Mouse (Mus musculus): ENCODE results near the gene Abca13. TPM values are rescaled to one million over a fixed set of nuclear protein-coding genes. Genes with fewer than 3 reads are reported as not detected.
A peak's percentile ranks its signal among the peaks of the same experiment; 100 is the strongest.
"Not testable (repeated sequence)": the region's sequence is repeated elsewhere in the genome, so short reads cannot be mapped to it uniquely, and the experiment has no call there.

The Abca13 gene
- total RNA-seq, 1 experiment from 2014 or later = 5.6 TPM

DNA sequence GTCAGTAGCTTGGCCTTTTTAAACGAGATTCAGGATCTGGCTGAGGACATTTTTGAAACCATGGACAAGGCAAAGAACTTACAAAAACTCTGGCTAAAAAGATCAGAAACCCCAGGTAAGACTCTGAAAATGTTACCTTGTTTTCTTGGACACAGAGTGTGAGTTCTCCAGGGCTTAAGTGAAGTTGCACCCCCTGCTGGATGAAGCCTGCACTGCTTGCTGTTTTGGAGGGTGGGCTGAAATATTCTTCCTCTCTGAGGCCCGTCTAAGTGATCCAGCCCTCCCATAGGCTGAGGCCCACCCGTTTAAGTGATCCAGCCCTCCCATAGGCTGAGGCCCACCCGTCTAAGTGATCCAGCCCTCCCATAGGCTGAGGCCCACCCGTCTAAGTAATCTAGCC lies 57.9 kb downstream of the Abca13 start:
- ATAC-seq (replicated peaks in 1 of 2; ENCODE audit: insufficient read depth in 1 of 2, low FRiP score in 2 of 2, low TSS enrichment in 1 of 2, low read depth in 1 of 2, poor library complexity in 2 of 2, severe bottlenecking in 2 of 2) = not testable (repeated sequence)

- not testable (repeated sequence) for ATAC-seq (replicated peaks in 1 of 2; ENCODE audit: insufficient read depth in 1 of 2, low FRiP score in 2 of 2, low TSS enrichment in 1 of 2, low read depth in 1 of 2, poor library complexity in 2 of 2, severe bottlenecking in 2 of 2)
Observed at GRCm38 (mm10) chr11:9263072-9263471, 71.3 kb downstream of the Abca13 start.

DNA sequence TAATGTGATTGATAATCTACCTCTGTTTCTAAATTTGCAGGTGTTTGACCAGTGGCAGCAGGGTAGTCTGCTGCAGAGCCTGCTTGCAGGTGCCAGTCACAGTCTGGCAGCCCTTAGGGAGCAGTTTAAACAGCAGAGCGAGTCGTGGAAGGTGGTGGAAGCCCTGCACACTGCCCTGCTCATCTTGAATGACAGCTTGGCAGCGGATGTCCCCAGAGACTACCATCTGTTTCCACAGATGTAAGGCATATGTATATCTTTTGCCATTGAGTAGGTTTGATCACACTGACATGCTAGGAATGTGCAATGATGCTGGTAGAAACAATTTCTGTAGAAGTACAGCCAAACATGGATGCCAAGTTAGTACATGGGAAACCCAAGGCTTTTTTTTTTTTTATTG lies 77.3 kb downstream of the Abca13 start:
- no peak for ATAC-seq (replicated peaks in 1 of 2; ENCODE audit: insufficient read depth in 1 of 2, low FRiP score in 2 of 2, low TSS enrichment in 1 of 2, low read depth in 1 of 2, poor library complexity in 2 of 2, severe bottlenecking in 2 of 2)

DNA sequence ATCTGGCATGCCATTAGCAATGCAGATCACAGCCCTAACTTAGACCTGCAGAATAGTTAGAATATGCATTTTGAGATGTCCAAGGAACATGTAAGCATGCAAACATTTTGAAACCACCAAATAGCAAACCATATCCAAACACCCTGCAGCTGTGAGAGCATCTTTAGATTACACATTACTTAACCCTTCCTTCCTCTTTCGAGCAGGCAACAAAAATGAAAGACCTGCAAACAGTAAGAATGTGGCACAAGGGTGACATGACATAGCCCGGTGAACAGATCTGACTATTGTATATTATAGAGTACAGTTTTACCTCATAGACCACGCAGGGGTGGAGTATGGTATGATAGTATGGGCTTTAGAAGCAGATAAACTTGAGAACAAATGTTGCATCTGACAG lies 93.5 kb downstream of the Abca13 start:
- ATAC-seq (replicated peaks in 1 of 2; ENCODE audit: insufficient read depth in 1 of 2, low FRiP score in 2 of 2, low TSS enrichment in 1 of 2, low read depth in 1 of 2, poor library complexity in 2 of 2, severe bottlenecking in 2 of 2) = peak; percentile 17 to 81; a peak in 2 of 4 replicates

DNA sequence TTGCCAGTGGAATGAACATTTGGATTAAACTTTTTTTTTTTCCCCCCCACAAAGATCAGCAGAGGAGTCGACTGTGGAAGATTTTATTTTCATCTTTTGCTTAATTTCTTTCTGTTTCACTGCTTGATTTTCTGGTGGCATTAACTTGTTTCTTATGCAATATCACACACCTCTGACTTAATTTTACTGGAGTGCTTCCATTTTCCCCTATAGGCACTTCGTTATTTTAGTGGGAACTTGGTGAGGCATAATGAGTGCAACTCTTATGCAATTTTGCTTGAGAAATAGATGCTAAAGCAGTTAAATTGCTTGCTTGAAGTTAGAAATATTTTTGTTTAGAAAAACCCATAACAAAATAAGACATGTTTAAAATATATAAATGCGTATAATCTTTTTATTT lies 94.0 kb downstream of the Abca13 start:
- ATAC-seq (replicated peaks in 1 of 2; ENCODE audit: insufficient read depth in 1 of 2, low FRiP score in 2 of 2, low TSS enrichment in 1 of 2, low read depth in 1 of 2, poor library complexity in 2 of 2, severe bottlenecking in 2 of 2) = no peak; a peak in 1 of 4 replicates

GRCm38 (mm10) chr11:9291168-9291567 lies 99.4 kb downstream of the Abca13 start:
- no peak for ATAC-seq (replicated peaks in 1 of 2; ENCODE audit: insufficient read depth in 1 of 2, low FRiP score in 2 of 2, low TSS enrichment in 1 of 2, low read depth in 1 of 2, poor library complexity in 2 of 2, severe bottlenecking in 2 of 2)

DNA sequence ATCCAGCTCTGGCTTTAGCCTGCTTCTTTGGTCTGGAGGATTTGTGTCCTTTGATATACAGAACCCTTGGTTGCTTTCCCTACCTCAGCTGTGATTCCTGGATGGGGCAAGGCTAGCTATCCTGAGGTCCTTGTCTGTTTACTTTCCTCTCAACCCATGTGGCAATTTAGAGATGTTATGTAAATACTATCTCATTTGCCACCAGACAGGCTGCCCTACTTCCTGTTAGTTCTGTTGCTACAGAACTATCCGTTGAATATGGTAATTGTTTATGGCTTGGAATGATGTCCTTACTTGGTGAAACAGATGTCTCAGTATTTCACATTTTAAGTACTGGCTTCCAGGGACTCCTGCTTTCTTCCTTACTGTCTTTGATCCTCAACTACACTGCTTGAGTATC lies 107.9 kb downstream of the Abca13 start:
- no peak for ATAC-seq (replicated peaks in 1 of 2; ENCODE audit: insufficient read depth in 1 of 2, low FRiP score in 2 of 2, low TSS enrichment in 1 of 2, low read depth in 1 of 2, poor library complexity in 2 of 2, severe bottlenecking in 2 of 2)

DNA sequence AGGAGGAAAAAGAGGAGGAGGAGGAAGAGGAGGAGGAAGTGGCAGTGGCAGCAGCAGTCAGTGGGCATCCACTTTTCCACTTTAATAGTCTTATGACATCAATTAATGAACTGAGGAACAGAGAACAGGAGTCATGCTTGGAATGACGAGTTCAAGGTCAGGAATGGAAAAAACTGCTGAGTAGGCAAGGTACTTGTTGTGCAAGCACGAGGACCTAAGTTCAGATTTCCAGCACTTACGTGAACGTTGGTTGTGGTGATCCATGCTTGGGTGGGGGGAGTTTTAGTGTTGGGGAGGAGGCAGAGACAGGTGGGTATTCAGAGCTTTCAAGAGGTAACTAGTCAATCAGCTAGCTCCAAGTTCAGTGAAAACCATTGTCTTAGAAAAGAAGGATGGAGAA lies 113.7 kb downstream of the Abca13 start:
- no peak for ATAC-seq (replicated peaks in 1 of 2; ENCODE audit: insufficient read depth in 1 of 2, low FRiP score in 2 of 2, low TSS enrichment in 1 of 2, low read depth in 1 of 2, poor library complexity in 2 of 2, severe bottlenecking in 2 of 2)

DNA sequence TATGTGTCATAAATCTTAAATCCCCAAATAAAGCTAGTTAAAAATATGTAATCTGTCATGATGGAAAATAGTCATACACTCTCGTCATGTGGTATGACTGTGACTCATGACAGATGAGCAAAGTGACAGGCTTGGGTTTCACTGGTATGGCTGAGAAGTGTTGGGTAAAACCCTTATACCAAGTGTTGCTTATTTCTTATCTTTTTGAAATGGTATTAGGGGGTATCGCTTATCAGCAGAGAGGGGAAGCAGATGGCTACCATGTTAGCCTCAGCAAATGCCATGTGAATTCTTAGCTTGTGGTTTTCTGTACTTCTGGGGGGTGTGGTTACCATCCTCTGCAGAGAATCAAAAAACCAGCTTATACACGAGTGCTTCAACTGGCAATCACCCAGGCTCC lies 124.8 kb downstream of the Abca13 start:
- peak; percentile 84 to 86 for ATAC-seq (replicated peaks in 1 of 2; ENCODE audit: insufficient read depth in 1 of 2, low FRiP score in 2 of 2, low TSS enrichment in 1 of 2, low read depth in 1 of 2, poor library complexity in 2 of 2, severe bottlenecking in 2 of 2)

- peak; percentile 70 for ATAC-seq (replicated peaks in 1 of 2; ENCODE audit: insufficient read depth in 1 of 2, low FRiP score in 2 of 2, low TSS enrichment in 1 of 2, low read depth in 1 of 2, poor library complexity in 2 of 2, severe bottlenecking in 2 of 2)
Observed at GRCm38 (mm10) chr11:9317076-9317929, 125.6 kb downstream of the Abca13 start.

DNA sequence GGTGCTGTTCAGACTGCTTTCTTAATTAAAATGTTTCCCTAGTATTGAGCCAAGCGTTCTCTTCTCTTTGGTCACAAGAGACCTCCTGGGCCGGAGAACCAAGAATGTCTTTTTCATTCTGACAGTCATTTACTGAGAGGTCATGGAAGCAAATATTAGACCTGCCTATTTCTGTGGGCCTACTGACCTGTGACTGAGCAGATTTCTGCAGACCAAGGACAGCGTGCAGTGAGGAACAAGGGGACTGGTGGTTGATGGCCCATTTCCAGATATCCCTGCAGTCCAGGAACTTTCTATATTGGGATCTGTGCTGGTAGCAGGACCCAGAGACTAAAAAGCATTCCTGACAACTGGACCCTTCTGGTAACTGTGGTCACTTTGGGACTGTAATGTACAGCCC lies 146.4 kb downstream of the Abca13 start:
- no peak for ATAC-seq (replicated peaks in 1 of 2; ENCODE audit: insufficient read depth in 1 of 2, low FRiP score in 2 of 2, low TSS enrichment in 1 of 2, low read depth in 1 of 2, poor library complexity in 2 of 2, severe bottlenecking in 2 of 2)

GRCm38 (mm10) chr11:9347724-9348123 lies 156.0 kb downstream of the Abca13 start:
- ATAC-seq (replicated peaks in 1 of 2; ENCODE audit: insufficient read depth in 1 of 2, low FRiP score in 2 of 2, low TSS enrichment in 1 of 2, low read depth in 1 of 2, poor library complexity in 2 of 2, severe bottlenecking in 2 of 2) = peak; percentile 53 to 67; a peak in 2 of 4 replicates

GRCm38 (mm10) chr11:9373160-9373559 lies 181.4 kb downstream of the Abca13 start:
- ATAC-seq (replicated peaks in 1 of 2; ENCODE audit: insufficient read depth in 1 of 2, low FRiP score in 2 of 2, low TSS enrichment in 1 of 2, low read depth in 1 of 2, poor library complexity in 2 of 2, severe bottlenecking in 2 of 2) = peak; percentile 96 to 98

GRCm38 (mm10) chr11:9374426-9374825 lies 182.7 kb downstream of the Abca13 start:
- ATAC-seq (replicated peaks in 1 of 2; ENCODE audit: insufficient read depth in 1 of 2, low FRiP score in 2 of 2, low TSS enrichment in 1 of 2, low read depth in 1 of 2, poor library complexity in 2 of 2, severe bottlenecking in 2 of 2) = not testable (repeated sequence)

DNA sequence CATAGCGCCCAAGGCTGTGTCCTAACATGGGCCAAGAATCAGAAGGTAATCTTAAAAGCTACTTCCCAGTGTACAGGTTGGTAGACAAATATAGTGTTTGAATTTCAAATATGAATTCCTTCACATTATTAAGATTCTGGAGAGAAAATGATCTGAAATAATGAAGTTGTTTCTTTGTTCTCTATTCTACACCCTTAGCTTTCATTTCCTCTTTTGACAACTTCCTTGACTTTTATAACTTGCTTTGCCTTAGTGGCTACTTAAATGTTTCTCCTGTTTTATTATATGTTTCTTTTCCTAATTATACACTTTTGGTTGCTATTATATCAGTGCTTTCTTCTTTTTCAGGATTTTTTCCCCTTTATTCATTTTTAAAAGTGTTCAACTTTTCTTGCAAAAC lies 196.8 kb downstream of the Abca13 start:
- ATAC-seq (replicated peaks in 1 of 2; ENCODE audit: insufficient read depth in 1 of 2, low FRiP score in 2 of 2, low TSS enrichment in 1 of 2, low read depth in 1 of 2, poor library complexity in 2 of 2, severe bottlenecking in 2 of 2) = no peak

DNA sequence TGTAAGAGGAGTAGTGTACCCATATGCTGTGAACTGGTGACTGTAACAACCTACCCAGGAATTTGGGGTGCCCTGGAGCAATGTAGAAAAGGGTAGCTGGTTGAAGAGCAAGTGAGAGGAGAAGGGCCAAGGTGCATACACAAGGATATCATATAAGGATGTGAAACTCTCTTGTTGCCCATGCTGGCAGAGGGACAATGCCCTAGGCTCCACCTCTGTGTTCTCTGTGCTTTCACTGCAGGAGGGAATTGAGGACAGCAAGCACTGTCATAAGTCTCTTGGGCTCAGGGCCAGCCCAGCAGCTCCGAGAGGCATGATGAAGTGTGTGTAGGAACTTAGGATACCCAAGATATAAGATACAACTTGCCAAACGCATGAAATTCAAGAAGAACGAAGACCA lies 225.2 kb downstream of the Abca13 start:
- no peak for ATAC-seq (replicated peaks in 1 of 2; ENCODE audit: insufficient read depth in 1 of 2, low FRiP score in 2 of 2, low TSS enrichment in 1 of 2, low read depth in 1 of 2, poor library complexity in 2 of 2, severe bottlenecking in 2 of 2)

GRCm38 (mm10) chr11:9420205-9420604 lies 228.5 kb downstream of the Abca13 start:
- no peak for ATAC-seq (replicated peaks in 1 of 2; ENCODE audit: insufficient read depth in 1 of 2, low FRiP score in 2 of 2, low TSS enrichment in 1 of 2, low read depth in 1 of 2, poor library complexity in 2 of 2, severe bottlenecking in 2 of 2)

DNA sequence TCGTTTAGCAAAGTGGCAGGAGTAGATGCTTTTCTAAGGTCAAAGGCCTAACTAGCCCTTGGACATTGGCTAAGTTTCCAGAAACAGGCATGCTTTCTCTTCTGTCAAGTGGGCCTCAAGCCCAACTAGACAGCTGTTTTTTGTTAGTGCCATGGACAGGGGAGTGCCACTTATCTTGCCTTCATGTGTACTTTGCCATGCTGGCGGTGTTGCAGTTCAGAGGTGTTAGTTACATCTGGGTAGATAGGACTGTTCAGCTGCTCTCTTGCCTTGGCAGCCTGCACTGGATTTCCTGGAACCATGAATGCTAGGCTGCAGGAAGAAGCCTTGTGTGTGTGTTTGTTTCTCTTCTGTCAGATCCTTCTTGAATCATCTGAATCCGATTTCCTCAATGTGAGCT lies 235.7 kb downstream of the Abca13 start:
- no peak for ATAC-seq (replicated peaks in 1 of 2; ENCODE audit: insufficient read depth in 1 of 2, low FRiP score in 2 of 2, low TSS enrichment in 1 of 2, low read depth in 1 of 2, poor library complexity in 2 of 2, severe bottlenecking in 2 of 2)

DNA sequence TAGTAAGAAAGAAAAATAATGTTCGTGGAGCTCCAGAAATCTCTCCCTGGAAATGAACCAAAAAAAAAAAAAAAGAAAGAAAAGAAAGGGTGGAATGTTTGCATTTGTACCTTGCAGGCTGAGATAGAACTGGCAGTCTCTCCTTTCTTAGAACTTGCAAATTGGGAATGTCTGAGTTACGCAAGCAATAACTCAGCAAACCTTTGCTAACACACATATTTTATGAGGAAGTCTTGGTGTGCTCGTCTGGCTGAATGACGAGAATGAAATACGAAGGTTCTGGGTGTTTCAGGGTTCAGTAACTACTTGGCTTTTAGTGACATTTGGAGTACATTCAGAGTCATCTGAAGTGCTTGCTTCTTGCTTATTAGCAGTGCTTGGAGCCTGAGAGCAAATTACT lies 241.1 kb downstream of the Abca13 start:
- no peak for ATAC-seq (replicated peaks in 1 of 2; ENCODE audit: insufficient read depth in 1 of 2, low FRiP score in 2 of 2, low TSS enrichment in 1 of 2, low read depth in 1 of 2, poor library complexity in 2 of 2, severe bottlenecking in 2 of 2)
